Mouse (Mus musculus) heart, embryonic 14.5 days (tissue): ENCODE data around the gene Dnttip1. TPM values are rescaled to one million over a fixed set of nuclear protein-coding genes. Genes with fewer than 3 reads are reported as not detected.

ENCODE experiments used
- ATAC-seq: fragments of 200-750 bp; cut with Nextera tagmentation; 2 replicates; pipeline ENCODE4 v1.8.0; 2017; ENCODE audit warnings: low read depth, moderate TSS enrichment; ENCODE audit not compliant: insufficient number of reproducible peaks, insufficient read depth, low FRiP score
- H3K27ac ChIP-seq, 2 experiments: fragments of 200-500 bp in 1 of 2; fragments of 300-500 bp in 1 of 2; sonication (generic) in 1 of 2; replicated peaks in 1 of 2; 2 replicates each; pipeline ENCODE4 v1.5.1; 2012 to 2014; ENCODE audit warnings: low read depth in 2 of 2, low read length in 2 of 2, control low read depth in 1 of 2, mild to moderate bottlenecking in 1 of 2, mixed read lengths in 1 of 2; ENCODE audit not compliant: control insufficient read depth in 1 of 2, insufficient read depth in 1 of 2
- H3K27me3 ChIP-seq: fragments of 300-500 bp; sonication (generic); 2 replicates; pipeline ENCODE4 v1.6.1; 2014; ENCODE audit warnings: mild to moderate bottlenecking, low read length, control low read depth; ENCODE audit not compliant: control insufficient read depth, insufficient read depth
- H3K36me3 ChIP-seq: fragments of 300-500 bp; sonication (generic); 2 replicates; pipeline ENCODE4 v1.6.1; 2014; ENCODE audit warnings: mild to moderate bottlenecking, control low read depth, low read length, mixed read lengths; ENCODE audit not compliant: control insufficient read depth, insufficient read depth
- H3K4me1 ChIP-seq, 2 experiments: fragments of 200-500 bp in 1 of 2; fragments of 300-500 bp in 1 of 2; sonication (generic) in 1 of 2; 2 replicates each; pipeline ENCODE4 v1.6.1; 2012 to 2014; ENCODE audit warnings: low read length in 2 of 2, control low read depth in 1 of 2, mixed read lengths in 1 of 2; ENCODE audit not compliant: control insufficient read depth in 2 of 2, insufficient read depth in 2 of 2
- H3K4me2 ChIP-seq: fragments of 300-500 bp; sonication (generic); 2 replicates; pipeline ENCODE4 v1.6.1; 2014; ENCODE audit warnings: mild to moderate bottlenecking, low read length
- H3K4me3 ChIP-seq, 2 experiments: fragments of 200-500 bp in 1 of 2; fragments of 300-500 bp in 1 of 2; sonication (generic) in 1 of 2; 2 replicates each; pipeline ENCODE4 v1.5.1; 2012 to 2014; ENCODE audit warnings: low read length in 2 of 2, mild to moderate bottlenecking in 2 of 2, control low read depth in 1 of 2, low read depth in 1 of 2, moderate library complexity in 1 of 2; ENCODE audit not compliant: control insufficient read depth in 1 of 2, insufficient read depth in 1 of 2
- H3K9ac ChIP-seq: fragments of 300-500 bp; sonication (generic); 2 replicates; pipeline ENCODE4 v1.6.1; 2014; ENCODE audit warnings: mild to moderate bottlenecking, low read length
- H3K9me3 ChIP-seq: fragments of 300-500 bp; sonication (generic); 2 replicates; pipeline ENCODE4 v1.6.1; 2016; ENCODE audit warnings: low read length, control low read depth; ENCODE audit not compliant: control insufficient read depth
- WGBS: fragments of 180-500 bp; shearing (Covaris S2); extraction: QIAGEN DNeasy Blood & Tissue Kit; methylation state at CpG from one replicate; pipeline ENCODE4 v1.1.7; 2014; 5-methylcytosine and 5-hydroxymethylcytosine counted together
- polyA plus RNA-seq: library from polyadenylated mRNA; unstranded; fragments of >200 nt; fragmentation: Nextera tagmentation; extraction: Ambion mirVana; gene quantifications from 2 replicates; pipeline ENCODE4 v1.2.1, GENCODE M21; 2014

Dnttip1 gene
- polyA plus RNA-seq, 1 experiment from 2014 or later, result 53.8 TPM

GRCm38 (mm10) chr2:164737377-164738090, 8.2 kb upstream of the Dnttip1 start:
- Histone ChIP-seq H3K4me3 (no peak overlapping the region), H3K4me2 (no peak overlapping the region), H3K36me3 (no peaks in the 10 kb centered on the region), H3K9ac (no peak overlapping the region), H3K4me1 (no peaks in the 10 kb centered on the region), H3K27ac (no peak overlapping the region), H3K27me3 (no peaks in the 10 kb centered on the region), H3K9me3 (no peaks in the 10 kb centered on the region)
- 66% methylated on average over 3 of the region's 3 CpGs for WGBS
- ATAC-seq, result no peak

DNA sequence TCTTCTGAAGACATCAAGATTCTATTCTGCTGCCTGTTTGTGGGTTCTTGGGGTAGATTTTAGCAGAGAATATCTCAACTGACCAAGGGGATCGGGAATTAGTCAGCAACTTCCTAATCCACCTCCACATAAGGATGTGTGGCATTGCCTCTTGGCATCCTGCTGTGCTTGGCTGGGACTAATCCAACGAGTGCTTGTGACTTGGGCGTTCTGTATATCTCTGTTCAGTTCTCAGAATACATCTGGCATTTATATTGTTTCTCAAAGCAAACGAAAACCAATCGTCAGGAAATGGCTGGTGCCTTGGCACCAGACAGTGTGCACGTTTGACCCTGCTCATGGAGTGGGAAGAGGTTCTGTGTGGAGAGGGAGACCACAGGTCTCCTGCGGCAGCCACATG, 5.9 kb upstream of the Dnttip1 start:
- peaks cover 0 to 1% of the 10 kb centered on the region in 2 experiments; a peak in 1 of 4 replicates for H3K4me1 ChIP-seq
- no peak overlapping the region for H3K4me3 ChIP-seq
- H3K9ac ChIP-seq, result no peak overlapping the region
- H3K27me3 ChIP-seq, result no peaks in the 10 kb centered on the region
- ATAC-seq, result no peak
- 53% methylated on average over 7 of the region's 7 CpGs for WGBS
- H3K9me3 ChIP-seq, result no peaks in the 10 kb centered on the region
- H3K36me3 ChIP-seq, result no peaks in the 10 kb centered on the region
- no peak overlapping the region for H3K4me2 ChIP-seq
- H3K27ac ChIP-seq, result no peak overlapping the region

DNA sequence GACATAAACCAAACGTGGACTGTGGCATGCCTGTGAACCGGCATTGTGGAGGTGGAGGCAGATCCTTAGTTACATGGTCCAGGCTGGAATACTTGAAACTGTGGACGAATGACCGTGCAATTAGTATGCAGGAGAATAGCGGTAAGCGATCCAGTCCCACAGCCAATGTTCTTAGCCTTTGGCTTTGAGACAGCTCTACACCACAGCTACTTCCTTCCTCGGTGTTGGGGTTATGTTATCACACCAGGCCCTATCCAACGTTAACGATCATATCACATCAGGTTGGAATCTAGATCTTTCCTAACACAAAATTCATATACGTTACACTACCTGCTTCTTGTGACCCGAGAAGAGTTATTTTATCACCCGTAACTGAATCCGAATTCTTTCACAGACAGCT, 796 bp upstream of the Dnttip1 start:
- peak overlapping the region; percentile 89 to 95; a peak in 3 of 4 replicates for H3K4me3 ChIP-seq
- WGBS, result 60% methylated on average over 13 of the region's 13 CpGs
- peaks cover 4 to 15% of the 10 kb centered on the region in 2 experiments for H3K4me1 ChIP-seq
- peak overlapping the region; percentile 97 for H3K9ac ChIP-seq
- no peak for ATAC-seq
- H3K9me3 ChIP-seq, result no peaks in the 10 kb centered on the region
- peaks cover 28% of the 10 kb centered on the region for H3K36me3 ChIP-seq
- no peak overlapping the region for H3K27ac ChIP-seq
- H3K4me2 ChIP-seq, result peak overlapping the region; percentile 95
- no peaks in the 10 kb centered on the region for H3K27me3 ChIP-seq

DNA sequence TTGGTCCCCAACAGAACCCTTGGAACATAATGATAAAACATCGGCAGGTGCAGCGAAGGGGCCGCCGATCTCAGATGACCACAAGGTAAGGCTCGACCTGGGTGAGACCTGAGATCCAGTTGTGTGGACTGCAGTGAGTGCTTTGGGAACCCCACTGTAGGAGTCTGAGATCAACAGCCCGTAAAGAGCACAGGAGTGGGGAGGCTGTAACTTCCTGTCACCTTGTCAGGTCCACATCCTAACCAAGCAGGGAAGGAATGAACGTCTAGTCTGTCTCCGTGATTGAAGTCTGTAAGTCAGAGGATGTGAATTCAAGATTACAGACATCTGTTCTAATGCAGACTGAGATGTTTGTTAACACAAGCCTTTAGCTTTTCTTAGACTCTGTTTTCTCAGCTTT, 910 bp downstream of the Dnttip1 start:
- no peaks in the 10 kb centered on the region for H3K27me3 ChIP-seq
- peaks cover 4 to 15% of the 10 kb centered on the region in 2 experiments for H3K4me1 ChIP-seq
- ATAC-seq, result no peak
- H3K9me3 ChIP-seq, result no peaks in the 10 kb centered on the region
- peak overlapping the region in 1 of 2 experiments; percentile 75; a peak in 1 of 4 replicates for H3K27ac ChIP-seq
- peaks cover 43% of the 10 kb centered on the region for H3K36me3 ChIP-seq
- H3K4me2 ChIP-seq, result peak overlapping the region; percentile 95
- peak overlapping the region; percentile 89 to 95 for H3K4me3 ChIP-seq
- WGBS, result 34% methylated on average over 8 of the region's 8 CpGs
- peak overlapping the region; percentile 97 for H3K9ac ChIP-seq

GRCm38 (mm10) chr2:164748191-164748590, 2.4 kb downstream of the Dnttip1 start:
- no peak for ATAC-seq
- Histone ChIP-seq H3K9ac (no peak overlapping the region), H3K4me1 (peaks cover 4 to 15% of the 10 kb centered on the region in 2 experiments), H3K27ac (no peak overlapping the region), H3K27me3 (no peaks in the 10 kb centered on the region), H3K4me3 (no peak overlapping the region), H3K4me2 (no peak overlapping the region), H3K36me3 (peaks cover 58% of the 10 kb centered on the region), H3K9me3 (no peaks in the 10 kb centered on the region)
- WGBS, result 82% methylated on average over 4 of the region's 4 CpGs

GRCm38 (mm10) chr2:164748991-164749390, 3.2 kb downstream of the Dnttip1 start:
- H3K9ac ChIP-seq, result no peak overlapping the region
- 89% methylated on average over 6 of the region's 6 CpGs for WGBS
- no peak overlapping the region for H3K4me3 ChIP-seq
- H3K4me1 ChIP-seq, result peaks cover 6 to 16% of the 10 kb centered on the region in 2 experiments
- no peak overlapping the region for H3K27ac ChIP-seq
- H3K36me3 ChIP-seq, result peaks cover 66% of the 10 kb centered on the region
- no peaks in the 10 kb centered on the region for H3K27me3 ChIP-seq
- H3K4me2 ChIP-seq, result no peak overlapping the region
- no peaks in the 10 kb centered on the region for H3K9me3 ChIP-seq
- ATAC-seq, result no peak

- no peak for ATAC-seq
- no peak overlapping the region for H3K27ac ChIP-seq
- 95% methylated on average over 2 of the region's 2 CpGs for WGBS
These were observed 6.7 kb downstream of the Dnttip1 start for GRCm38 (mm10) chr2:164752454-164752853.

GRCm38 (mm10) chr2:164754105-164754504, 8.3 kb downstream of the Dnttip1 start:
- Histone ChIP-seq H3K4me1 (peaks cover 9 to 23% of the 10 kb centered on the region in 2 experiments), H3K4me3 (no peak overlapping the region), H3K9me3 (no peaks in the 10 kb centered on the region), H3K9ac (peak overlapping the region; percentile 2; the same call in 1 of the 2 replicates), H3K27ac (peak overlapping the region; percentile 87 to 95), H3K36me3 (peaks cover 97% of the 10 kb centered on the region), H3K4me2 (no peak overlapping the region), H3K27me3 (no peaks in the 10 kb centered on the region)
- ATAC-seq, result no peak
- WGBS, result 71% methylated on average over 11 of the region's 11 CpGs

More at GRCm38 (mm10) chr2:164752454-164752853, 6.7 kb downstream of the Dnttip1 start:
- Histone ChIP-seq H3K4me1 (peaks cover 9 to 23% of the 10 kb centered on the region in 2 experiments), H3K36me3 (peaks cover 97% of the 10 kb centered on the region), H3K4me2 (no peak overlapping the region), H3K9me3 (no peaks in the 10 kb centered on the region), H3K9ac (no peak overlapping the region), H3K4me3 (no peak overlapping the region), H3K27me3 (no peaks in the 10 kb centered on the region)
